Mouse (Mus musculus): ENCODE data around the gene Spg11.
A peak's percentile ranks its signal among the peaks of the same experiment; 100 is the strongest.

GRCm38 (mm10) chr2:122160680-122161079 is 42.5 kb upstream of the Spg11 start, which contains the start of gene Trim69:
- TF ChIP-seq CTCF (IDR thresholded peaks at IDR 0.05; ENCODE audit: low read depth) (peak; percentile 94), EP300 (IDR thresholded peaks at IDR 0.05; ENCODE audit: low read depth) (0 out of 2 replicates have a peak, but pooled peaks have one; percentile 22)
